Mouse (Mus musculus) kidney, embryonic 15.5 days (tissue): ENCODE data around the gene Krt28. TPM values are rescaled to one million over a fixed set of nuclear protein-coding genes. Genes with fewer than 3 reads are reported as not detected.

Experiments used
- ATAC-seq: fragments of 200-750 bp; cut with Nextera tagmentation; replicated peaks from 2 replicates; pipeline ENCODE4 v1.8.0; 2017; ENCODE audit warnings: moderate TSS enrichment; ENCODE audit not compliant: low FRiP score
- H3K27ac ChIP-seq: fragments of 300-500 bp; sonication (generic); 2 replicates; pipeline ENCODE4 v1.5.1; 2015; ENCODE audit warnings: mild to moderate bottlenecking, inconsistent platforms
- H3K27me3 ChIP-seq: fragments of 300-500 bp; sonication (generic); 2 replicates; pipeline ENCODE4 v1.6.1; 2015; ENCODE audit warnings: inconsistent platforms
- H3K36me3 ChIP-seq: fragments of 300-500 bp; sonication (generic); 2 replicates; pipeline ENCODE4 v1.6.1; 2015; ENCODE audit warnings: inconsistent platforms
- H3K4me1 ChIP-seq: fragments of 300-500 bp; sonication (generic); 2 replicates; pipeline ENCODE4 v1.6.1; 2015; ENCODE audit warnings: inconsistent platforms
- H3K4me2 ChIP-seq: fragments of 300-500 bp; sonication (generic); 2 replicates; pipeline ENCODE4 v1.6.1; 2015; ENCODE audit warnings: moderate library complexity, mild to moderate bottlenecking, inconsistent platforms
- H3K4me3 ChIP-seq: fragments of 300-500 bp; sonication (generic); replicated peaks from 2 replicates; pipeline ENCODE4 v1.5.1; 2015; ENCODE audit warnings: mild to moderate bottlenecking, inconsistent platforms
- H3K9ac ChIP-seq: fragments of 300-500 bp; sonication (generic); 2 replicates; pipeline ENCODE4 v1.6.1; 2015; ENCODE audit warnings: mild to moderate bottlenecking, inconsistent platforms
- H3K9me3 ChIP-seq: fragments of 300-500 bp; sonication (generic); replicated peaks from 2 replicates; pipeline ENCODE4 v1.6.1; 2016; ENCODE audit warnings: inconsistent platforms
- WGBS: fragments of 180-500 bp; shearing (Covaris S2); methylation state at CpG from one replicate; pipeline ENCODE4 v1.1.7; 2015; ENCODE audit warnings: mixed read lengths; 5-methylcytosine and 5-hydroxymethylcytosine counted together
- polyA plus RNA-seq: library from polyadenylated mRNA; unstranded; fragments of >200 nt; fragmentation: Nextera tagmentation; extraction: Ambion mirVana; gene quantifications from 2 replicates; pipeline ENCODE4 v1.2.1, GENCODE M21; 2015

Gene Krt28
- polyA plus RNA-seq, 1 experiment from 2014 or later = 0.31 TPM

GRCm38 (mm10) chr11:99361423-99361822 is 13.3 kb downstream of the Krt28 start:
- ATAC-seq = no peak
- no peak overlapping the region for H3K27ac ChIP-seq
- H3K4me2 ChIP-seq = no peak overlapping the region
- 0 out of 2 replicates have a peak, but pooled peaks cover 2% of the 10 kb centered on the region for H3K27me3 ChIP-seq
- H3K9me3 ChIP-seq = no peaks in the 10 kb centered on the region
- WGBS = 70% methylated on average over 8 of the region's 8 CpGs
- H3K36me3 ChIP-seq = no peaks in the 10 kb centered on the region
- H3K4me1 ChIP-seq = no peaks in the 10 kb centered on the region
- no peak overlapping the region for H3K9ac ChIP-seq
- H3K4me3 ChIP-seq = no peak overlapping the region

DNA sequence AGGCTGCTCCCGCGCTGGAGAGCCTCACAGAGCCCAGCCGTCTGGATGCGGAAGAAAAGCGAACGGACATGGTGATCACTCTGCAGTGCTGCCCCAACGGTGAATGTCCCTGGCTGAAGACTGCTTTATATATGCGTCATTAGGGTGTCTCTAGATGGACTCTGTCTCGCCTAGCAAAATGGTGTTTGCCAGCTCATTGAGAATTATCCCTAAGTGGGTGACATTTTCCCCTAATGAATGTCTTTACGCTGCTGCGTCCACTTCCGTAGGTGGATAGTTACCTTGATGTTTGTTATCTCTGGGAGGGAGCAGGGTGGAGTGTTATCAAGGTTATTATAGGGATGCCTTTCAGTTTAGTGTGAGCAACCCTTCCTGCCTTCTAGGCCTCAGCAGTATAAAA is 23.7 kb downstream of the Krt28 start, which contains the start of gene Krt27:
Gene Krt27, minus strand, starts transcription at position 101 of the 400 bp plus-strand sequence.
- H3K9ac ChIP-seq = no peak within 1 kb of the TSS
- H3K36me3 ChIP-seq = no peaks in the 10 kb centered on the region
- no peaks in the 10 kb centered on the region for H3K4me1 ChIP-seq
- ATAC-seq = no peak
- no peak within 1 kb of the TSS for H3K27ac ChIP-seq
- H3K27me3 ChIP-seq = 0 out of 2 replicates have a peak, but pooled peaks cover 5% of the 10 kb centered on the region
- 78% methylated on average over 12 of the region's 12 CpGs for WGBS
- H3K4me3 ChIP-seq = no peak within 1 kb of the TSS
- no peaks in the 10 kb centered on the region for H3K9me3 ChIP-seq
- no peak within 1 kb of the TSS for H3K4me2 ChIP-seq

GRCm38 (mm10) chr11:99339299-99339847 is 35.3 kb downstream of the Krt28 start:
- 74% methylated on average over 11 of the region's 11 CpGs for WGBS
- Histone ChIP-seq H3K27ac (no peak overlapping the region), H3K4me2 (no peak overlapping the region), H3K9me3 (no peaks in the 10 kb centered on the region), H3K27me3 (no peaks in the 10 kb centered on the region), H3K4me3 (no peak overlapping the region), H3K9ac (no peak overlapping the region), H3K4me1 (no peaks in the 10 kb centered on the region), H3K36me3 (no peaks in the 10 kb centered on the region)
- ATAC-seq = no peak

GRCm38 (mm10) chr11:99337866-99338265 is 36.8 kb downstream of the Krt28 start, which contains the start of gene Krt26:
Gene Krt26 (minus strand): TSS chr11:99337966.
- H3K36me3 ChIP-seq = no peaks in the 10 kb centered on the region
- H3K9ac ChIP-seq = no peak within 1 kb of the TSS
- H3K9me3 ChIP-seq = no peaks in the 10 kb centered on the region
- H3K27ac ChIP-seq = no peak within 1 kb of the TSS
- H3K4me1 ChIP-seq = 0 out of 2 replicates have a peak, but pooled peaks cover 4% of the 10 kb centered on the region
- no peak within 1 kb of the TSS for H3K4me2 ChIP-seq
- no peak for ATAC-seq
- no peak within 1 kb of the TSS for H3K4me3 ChIP-seq
- H3K27me3 ChIP-seq = no peaks in the 10 kb centered on the region
- 93% methylated on average over 11 of the region's 11 CpGs for WGBS

- WGBS = 43% methylated on average over 13 of the region's 13 CpGs
- H3K4me1 ChIP-seq = 0 out of 2 replicates have a peak, but pooled peaks cover 4% of the 10 kb centered on the region
- H3K36me3 ChIP-seq = no peaks in the 10 kb centered on the region
- H3K4me2 ChIP-seq = no peak overlapping the region
- H3K27ac ChIP-seq = no peak overlapping the region
- no peak overlapping the region for H3K4me3 ChIP-seq
- no peaks in the 10 kb centered on the region for H3K9me3 ChIP-seq
- no peak overlapping the region for H3K9ac ChIP-seq
- no peak for ATAC-seq
- no peaks in the 10 kb centered on the region for H3K27me3 ChIP-seq
These were observed 41.3 kb downstream of the Krt28 start for GRCm38 (mm10) chr11:99333426-99333825.

DNA sequence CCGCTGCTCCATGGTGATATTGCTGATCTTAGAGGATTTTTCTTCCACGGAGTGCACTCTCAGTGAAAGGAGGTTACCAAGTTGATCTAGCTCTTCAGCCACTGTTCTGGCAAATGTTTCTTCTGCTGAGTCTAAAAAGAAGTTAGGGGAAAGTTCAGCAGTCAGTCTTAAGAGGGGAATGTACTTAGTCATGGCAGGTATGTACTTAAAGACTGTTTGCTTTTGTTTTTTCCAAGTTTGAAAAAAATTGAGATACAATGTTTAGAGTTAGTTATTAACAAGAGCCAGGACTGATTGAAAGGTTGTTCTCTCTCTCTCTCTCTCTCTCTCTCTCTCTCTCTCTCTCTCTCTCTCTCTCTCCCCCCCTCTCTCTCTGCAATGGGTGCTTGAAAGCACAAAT is 45.0 kb downstream of the Krt28 start:
- WGBS = 68% methylated on average over 2 of the region's 2 CpGs
- Histone ChIP-seq H3K4me2 (no peak overlapping the region), H3K9ac (no peak overlapping the region), H3K27me3 (no peaks in the 10 kb centered on the region), H3K36me3 (no peaks in the 10 kb centered on the region), H3K4me1 (0 out of 2 replicates have a peak, but pooled peaks cover 8% of the 10 kb centered on the region), H3K4me3 (no peak overlapping the region), H3K27ac (no peak overlapping the region), H3K9me3 (no peaks in the 10 kb centered on the region)
- ATAC-seq = no peak

GRCm38 (mm10) chr11:99322851-99323250 is 51.9 kb downstream of the Krt28 start, which contains the start of gene Krt25:
Gene Krt25 (minus strand): TSS chr11:99322951.
- 90% methylated on average over 11 of the region's 11 CpGs for WGBS

DNA sequence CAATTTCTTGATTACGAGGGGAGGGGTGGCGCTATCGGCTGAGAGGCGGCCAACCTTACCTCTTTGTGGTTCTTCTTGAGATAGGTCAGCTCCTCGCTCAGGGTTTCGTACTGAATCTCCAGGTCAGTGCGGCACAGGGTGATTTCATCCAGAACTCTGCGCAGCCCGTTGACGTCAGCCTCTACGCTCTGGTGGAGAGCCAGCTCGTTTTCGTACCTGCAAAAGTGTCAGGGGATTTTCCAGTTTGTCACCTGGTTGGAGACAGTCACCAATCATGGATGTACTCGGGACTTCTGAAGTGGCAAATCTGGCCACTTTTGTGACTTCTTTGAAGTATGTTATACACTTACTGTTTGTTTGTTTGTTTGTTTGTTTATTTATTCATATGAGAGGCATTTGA is 53.6 kb downstream of the Krt28 start:
- H3K27me3 ChIP-seq = no peaks in the 10 kb centered on the region; the same call in 1 of the 2 replicates
- no peak overlapping the region for H3K4me2 ChIP-seq
- H3K36me3 ChIP-seq = no peaks in the 10 kb centered on the region
- H3K4me1 ChIP-seq = no peaks in the 10 kb centered on the region
- WGBS = 84% methylated on average over 14 of the region's 14 CpGs
- H3K4me3 ChIP-seq = no peak overlapping the region
- H3K27ac ChIP-seq = no peak overlapping the region
- no peaks in the 10 kb centered on the region for H3K9me3 ChIP-seq
- ATAC-seq = no peak
- no peak overlapping the region for H3K9ac ChIP-seq

More at GRCm38 (mm10) chr11:99322851-99323250, 51.9 kb downstream of the Krt28 start, which contains the start of gene Krt25:
- H3K4me1 ChIP-seq = 0 out of 2 replicates have a peak, but pooled peaks cover 4% of the 10 kb centered on the region
- H3K9ac ChIP-seq = no peak within 1 kb of the TSS
- H3K27me3 ChIP-seq = no peaks in the 10 kb centered on the region; the same call in 1 of the 2 replicates
- no peak within 1 kb of the TSS for H3K4me2 ChIP-seq
- no peak within 1 kb of the TSS for H3K27ac ChIP-seq
- no peak within 1 kb of the TSS for H3K4me3 ChIP-seq
- no peaks in the 10 kb centered on the region for H3K36me3 ChIP-seq
- H3K9me3 ChIP-seq = no peaks in the 10 kb centered on the region
- ATAC-seq = no peak

DNA sequence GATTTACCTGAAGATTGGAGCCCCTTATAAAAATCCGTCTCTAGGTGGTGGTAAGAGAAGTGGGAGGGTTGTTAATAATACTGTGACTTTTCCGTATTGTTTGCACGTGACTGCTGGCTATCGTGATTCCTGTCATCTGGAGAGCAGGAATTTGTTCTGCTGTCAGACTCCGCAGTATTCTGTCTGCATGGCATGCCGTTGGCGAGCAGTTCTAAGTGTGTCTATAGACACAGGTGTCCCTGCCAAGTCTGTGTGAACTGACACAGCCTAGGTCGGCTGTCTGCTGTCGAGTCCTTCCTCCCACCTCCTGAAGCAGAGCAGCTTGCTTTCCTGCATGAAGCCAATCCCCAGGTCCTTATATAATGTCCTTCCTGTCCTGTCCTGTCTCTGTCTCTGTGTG is 55.6 kb downstream of the Krt28 start:
- H3K4me2 ChIP-seq = no peak overlapping the region
- no peak for ATAC-seq
- WGBS = 64% methylated on average over 9 of the region's 9 CpGs

GRCm38 (mm10) chr11:99316543-99316942 is 58.2 kb downstream of the Krt28 start:
- H3K4me1 ChIP-seq = no peaks in the 10 kb centered on the region
- H3K9me3 ChIP-seq = no peaks in the 10 kb centered on the region
- H3K27ac ChIP-seq = no peak overlapping the region
- 43% methylated on average over 8 of the region's 8 CpGs for WGBS
- H3K4me3 ChIP-seq = no peak overlapping the region
- no peak overlapping the region for H3K9ac ChIP-seq
- no peak for ATAC-seq
- no peak overlapping the region for H3K4me2 ChIP-seq
- H3K36me3 ChIP-seq = no peaks in the 10 kb centered on the region
- H3K27me3 ChIP-seq = no peaks in the 10 kb centered on the region; the same call in 1 of the 2 replicates

More for the DNA sequence above, 55.6 kb downstream of the Krt28 start:
- Histone ChIP-seq H3K4me1 (no peaks in the 10 kb centered on the region), H3K27ac (no peak overlapping the region), H3K9ac (no peak overlapping the region), H3K9me3 (no peaks in the 10 kb centered on the region), H3K27me3 (no peaks in the 10 kb centered on the region; the same call in 1 of the 2 replicates), H3K4me3 (no peak overlapping the region), H3K36me3 (no peaks in the 10 kb centered on the region)
